ENCODE assay signal across 10 mouse cellular contexts in genomic region chr9:102342026-102342425, GRCm38 (mm10). TPM values are rescaled to one million over a fixed set of nuclear protein-coding genes. Genes with fewer than 3 reads are reported as not detected.
"Had no signal": no experiment of that assay in that cellular context is flagged by ENCODE, and none has a peak within 500 bp of the region (broad histone marks: within the 10 kb centered on the region; RNA-seq: fewer than 3 reads in every experiment).

No protein-coding gene starts in this region.

- DNase-seq: kidney, postnatal 36 days; layer of hippocampus, adult 9-11 months; layer of hippocampus, postnatal 36 days; liver; lung, adult 2 months; lung, postnatal 36 days; right cerebral cortex, adult 18-20 months; right cerebral cortex, postnatal 25 days; thymus, postnatal 36 days had no signal

RNA-seq across cellular contexts. Expression of gene Ephb1, which starts 12.5 kb away (rescaled TPM):
- total RNA-seq: megakaryocyte progenitor cell, adult 5-6 weeks had no signal
